Mouse (Mus musculus): ENCODE measurements around the gene Traf3ip1. TPM values are rescaled to one million over a fixed set of nuclear protein-coding genes. Genes with fewer than 3 reads are reported as not detected.

The Traf3ip1 gene
- polyA plus RNA-seq, 1 experiment, result 11.7 TPM

DNA sequence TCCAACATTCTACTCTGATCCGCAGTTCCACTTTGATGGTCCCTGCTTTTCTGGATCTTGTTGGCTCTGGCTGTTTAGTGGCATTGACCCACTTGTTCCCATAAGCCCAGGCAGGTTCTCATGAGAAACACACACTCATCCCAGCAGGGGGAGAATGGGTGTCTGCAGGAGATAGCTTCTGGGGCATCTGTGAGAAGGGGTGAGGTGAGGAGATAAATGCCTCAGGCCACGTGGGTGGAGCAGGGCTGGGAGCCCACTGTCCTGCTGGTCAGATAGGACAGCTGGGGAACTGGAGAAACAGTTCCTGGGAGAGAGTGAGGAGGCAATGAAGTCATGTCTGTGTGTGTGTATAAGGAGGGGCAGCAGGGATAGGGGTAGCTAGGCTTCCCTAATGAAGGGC is 39.0 kb downstream of the Traf3ip1 start:
- no peak for DNase-seq (ENCODE audit: low spot score)

DNA sequence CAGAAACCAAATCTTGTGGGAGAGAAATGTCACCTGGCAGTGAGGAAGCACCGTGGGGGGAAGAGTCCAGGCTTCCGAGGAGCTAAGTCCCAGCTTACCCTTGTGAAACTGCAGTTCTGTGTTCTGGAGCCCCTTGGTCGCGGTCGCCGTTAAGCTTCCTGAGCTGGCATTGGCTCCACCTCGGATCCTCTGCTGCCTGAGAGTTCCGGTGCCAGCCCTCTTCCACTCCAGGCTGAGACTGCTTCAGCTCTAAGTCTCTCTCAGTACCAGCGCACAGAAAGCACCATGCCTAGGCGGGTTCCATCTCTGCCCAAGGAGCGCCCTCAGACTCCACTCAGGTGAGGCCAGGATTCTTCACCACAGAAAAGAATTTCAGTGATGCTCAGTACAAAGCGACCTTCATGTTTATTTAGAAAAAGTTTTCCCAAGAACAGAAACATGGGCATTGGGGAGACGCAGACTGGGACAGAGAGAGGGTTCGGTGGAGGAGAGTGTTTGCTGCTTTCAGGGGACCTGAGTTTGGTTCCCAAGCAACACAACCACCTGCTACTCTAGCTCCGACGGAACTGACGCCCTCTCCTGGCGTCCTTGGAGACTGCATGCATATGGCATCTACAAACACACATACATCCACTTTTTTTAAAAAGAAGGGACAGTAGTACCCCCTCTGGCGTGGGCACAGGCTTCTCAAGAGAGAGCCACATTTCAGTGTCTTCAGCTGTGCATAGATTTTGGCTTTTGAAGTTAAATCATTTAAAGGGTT is 39.7 kb downstream of the Traf3ip1 start:
- no peak for DNase-seq (ENCODE audit: low spot score)

DNA sequence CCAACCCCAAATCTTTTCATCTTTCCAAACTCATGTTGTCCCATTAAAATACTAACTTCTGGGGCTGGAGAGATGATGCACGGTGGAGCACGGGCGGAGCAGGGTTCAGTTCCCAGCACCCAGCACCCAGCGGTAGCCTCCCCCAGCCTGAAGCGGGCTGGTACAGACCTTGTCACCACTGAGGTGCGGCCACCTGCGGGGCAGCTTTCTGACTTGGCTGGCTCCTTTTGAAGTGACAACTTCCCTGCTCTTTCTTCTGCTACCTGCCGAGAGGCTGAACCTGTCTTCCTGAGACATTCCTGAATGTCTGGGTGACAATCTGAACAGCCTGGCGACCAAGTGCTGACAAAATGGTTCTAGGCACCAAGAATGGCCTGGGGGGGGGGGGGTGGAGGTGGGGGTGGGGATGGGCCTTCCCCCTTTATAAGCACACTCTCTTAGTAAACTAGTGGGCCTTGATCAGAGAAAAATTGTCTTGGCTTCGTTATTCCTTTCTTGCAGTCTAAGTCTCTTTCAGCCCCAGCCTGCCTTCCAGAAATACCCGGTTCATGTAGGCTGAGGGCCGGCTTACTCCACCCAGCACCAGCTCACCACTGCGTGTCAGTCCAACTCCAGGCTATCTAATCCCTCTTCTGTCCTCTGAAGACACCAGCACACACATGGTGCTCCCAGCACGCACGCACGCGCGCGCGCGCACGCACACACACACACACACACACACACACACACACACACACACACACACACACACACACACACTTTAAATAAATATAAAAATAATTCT is 43.5 kb downstream of the Traf3ip1 start:
- DNase-seq (ENCODE audit: low spot score), result no peak

DNA sequence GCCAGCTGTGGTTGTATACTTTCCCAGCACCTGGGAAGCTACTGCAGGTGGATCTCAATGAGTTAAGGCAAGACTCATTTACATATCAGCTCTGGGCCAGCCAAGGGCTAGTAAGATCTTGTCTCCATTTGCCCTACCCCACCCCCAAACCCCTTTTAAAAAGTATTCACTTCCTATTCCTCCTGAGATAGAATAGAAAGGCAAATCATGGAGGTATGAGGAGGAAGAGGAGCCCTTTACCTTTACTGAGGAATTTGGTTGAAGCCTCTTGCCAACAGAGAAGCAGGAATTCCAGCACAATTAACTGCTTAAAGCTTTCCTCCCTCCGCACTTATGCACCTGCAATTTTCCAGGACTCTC is 44.1 kb downstream of the Traf3ip1 start:
- DNase-seq (ENCODE audit: low spot score), result no peak

DNA sequence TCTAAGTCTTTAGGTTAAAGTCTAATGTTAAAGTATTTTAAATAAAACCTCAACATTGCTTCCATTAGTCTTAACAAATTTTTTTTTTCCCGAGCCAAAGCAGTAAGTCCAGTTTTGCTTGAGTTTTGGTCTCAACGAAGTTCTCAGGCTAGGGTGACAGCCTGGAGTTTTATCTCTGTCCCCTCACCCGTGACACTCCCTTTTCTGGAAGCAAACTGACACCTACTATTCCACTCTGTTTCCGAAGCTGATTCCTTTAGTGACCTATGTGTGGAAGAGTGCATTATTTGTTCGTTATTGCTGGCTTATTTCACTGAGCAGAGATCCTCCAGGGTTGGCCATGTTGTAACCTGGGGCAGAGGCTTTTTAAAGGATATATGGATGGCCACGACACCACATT is 44.8 kb downstream of the Traf3ip1 start:
- no peak for DNase-seq (ENCODE audit: low spot score)

DNA sequence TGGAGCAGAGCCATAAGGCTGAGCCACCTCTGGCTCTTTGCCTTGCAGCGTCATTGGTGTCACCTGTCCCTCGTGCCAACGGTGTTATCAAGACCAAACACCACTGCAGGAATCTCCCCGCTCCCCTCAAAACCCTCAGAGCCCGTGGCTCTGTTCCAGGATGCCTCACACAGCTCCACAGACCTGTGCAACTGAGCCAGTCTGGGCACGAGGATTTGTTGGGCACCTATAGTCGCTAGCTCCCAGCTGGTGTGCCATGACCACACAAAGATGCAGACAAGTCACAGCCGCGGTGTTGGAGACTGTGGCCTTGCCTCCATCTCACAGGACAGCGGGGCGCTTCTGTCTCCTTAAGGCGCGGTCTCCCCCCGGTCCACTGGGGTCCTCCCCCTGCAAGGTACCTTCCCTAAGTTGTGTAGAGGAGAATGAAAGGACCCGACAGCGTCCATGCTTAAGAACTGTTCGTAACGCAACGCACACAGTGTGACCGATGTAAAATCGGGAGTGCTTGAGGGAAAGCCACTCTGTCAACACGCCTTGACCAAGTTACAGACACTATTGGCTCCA is 45.3 kb downstream of the Traf3ip1 start:
- DNase-seq (ENCODE audit: low spot score), result peak; percentile 29

DNA sequence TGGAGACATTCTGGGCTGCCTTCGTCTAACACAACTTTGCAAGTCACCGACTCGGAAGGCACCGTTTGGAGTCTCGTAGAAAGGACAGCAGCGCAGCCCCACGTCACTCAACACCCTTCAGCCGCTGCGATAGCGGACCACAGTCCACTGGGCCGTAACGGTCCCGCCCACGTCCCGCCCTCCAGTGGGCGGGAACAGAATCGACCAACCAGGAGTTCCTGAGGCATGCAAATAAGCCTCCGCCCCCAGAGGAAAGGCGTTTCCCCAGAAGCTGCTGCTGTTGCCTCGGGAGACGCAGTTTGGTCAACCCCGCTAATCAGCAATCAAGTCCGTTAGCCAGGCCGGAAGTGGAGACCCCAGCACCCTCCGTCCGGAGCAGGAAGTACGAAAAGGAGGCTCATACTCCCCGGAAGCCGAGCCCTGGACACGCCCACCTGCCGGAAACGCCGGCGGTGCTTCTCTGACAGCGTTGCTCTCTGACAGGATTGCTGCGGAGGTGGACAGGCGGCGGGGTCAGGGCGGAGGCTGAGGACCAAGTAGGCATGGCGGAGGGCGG is 45.9 kb downstream of the Traf3ip1 start, which contains the start of gene Asb1:
TSS of gene Asb1 (plus strand) at position 274 of the 556 bp plus-strand sequence.
- peak; percentile 76 for DNase-seq (ENCODE audit: low spot score)

DNA sequence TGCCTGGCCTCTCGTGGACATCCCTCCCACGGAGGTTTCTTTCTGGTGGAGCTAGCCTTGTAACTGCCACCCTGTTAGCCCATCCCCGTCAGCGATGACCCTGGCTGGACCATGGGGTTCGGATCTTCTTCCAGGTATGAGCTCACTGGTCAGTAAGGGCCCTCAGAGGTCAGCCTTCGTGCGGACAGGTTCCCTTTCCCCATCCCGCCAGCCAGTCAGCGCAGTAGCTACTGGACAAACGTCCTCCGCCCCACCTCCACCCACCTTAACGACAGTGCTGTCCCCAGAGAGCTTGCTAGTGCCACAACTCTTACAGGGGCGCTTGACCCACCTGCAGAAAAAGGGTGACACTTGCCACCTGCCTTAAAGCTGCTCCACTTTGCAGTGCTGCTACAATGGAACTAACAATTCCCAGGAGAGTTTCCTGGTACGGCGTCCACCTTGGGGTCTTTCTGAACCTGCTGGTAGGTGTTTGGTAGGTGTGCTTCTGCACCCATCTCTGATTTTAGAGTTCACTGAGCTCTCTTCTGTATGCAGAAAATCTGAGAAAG is 46.7 kb downstream of the Traf3ip1 start:
- DNase-seq (ENCODE audit: low spot score), result no peak

DNA sequence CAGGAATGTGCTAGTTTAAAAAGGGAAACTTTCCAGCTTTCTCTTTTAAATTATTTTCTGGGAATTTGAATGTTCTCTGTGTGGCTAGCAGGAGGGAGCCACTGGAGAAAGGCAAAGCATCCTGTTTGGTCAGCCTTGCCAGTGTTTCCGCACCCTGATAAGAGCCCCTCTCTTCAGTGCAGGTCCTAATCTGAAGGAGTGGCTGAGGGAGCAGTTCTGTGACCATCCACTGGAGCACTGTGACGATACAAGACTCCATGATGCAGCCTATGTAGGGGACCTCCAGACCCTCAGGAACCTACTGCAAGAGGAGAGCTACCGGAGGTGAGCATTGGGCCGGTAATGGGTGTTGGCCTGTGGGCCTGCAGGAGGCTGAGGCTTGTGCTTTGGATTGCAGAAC is 49.5 kb downstream of the Traf3ip1 start:
- DNase-seq (ENCODE audit: low spot score), result no peak

DNA sequence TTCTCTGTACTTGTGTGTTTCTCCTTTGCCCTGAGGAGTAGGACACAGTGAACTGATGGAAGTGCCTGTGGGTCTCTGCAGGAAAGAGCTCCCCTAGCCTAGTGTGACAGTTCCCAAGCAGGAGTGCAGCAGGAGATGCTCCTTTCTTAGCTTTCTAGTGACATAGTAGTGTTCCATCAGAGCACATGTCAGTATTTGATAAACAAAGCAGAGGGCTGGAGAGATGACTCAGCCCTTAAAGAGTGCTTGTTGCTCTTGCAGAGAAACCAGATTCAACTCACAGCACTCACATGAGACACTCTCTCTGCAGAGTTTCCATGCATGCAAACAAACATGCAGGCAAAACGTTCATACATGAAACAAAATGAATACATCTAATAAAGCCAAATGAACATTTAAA is 50.8 kb downstream of the Traf3ip1 start:
- DNase-seq (ENCODE audit: low spot score), result no peak

DNA sequence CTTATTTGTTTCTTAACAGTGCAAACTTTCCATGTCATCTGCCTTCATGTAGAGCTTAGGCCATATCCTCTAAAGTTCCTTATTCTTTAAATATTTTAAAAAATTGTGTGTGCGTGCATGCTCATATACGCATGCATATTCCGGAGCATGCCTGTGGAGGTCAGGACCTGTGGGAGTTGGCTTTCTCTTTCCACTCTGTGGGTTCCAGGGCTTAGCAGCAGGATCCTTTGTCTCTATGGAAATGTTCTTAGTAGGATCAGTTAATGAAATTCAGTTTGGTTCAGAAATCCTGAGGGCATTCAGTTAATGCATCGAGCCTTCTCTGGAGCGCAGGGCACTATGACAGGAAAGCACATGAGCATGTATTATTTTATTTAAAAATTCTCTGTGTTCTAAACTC is 53.1 kb downstream of the Traf3ip1 start:
- no peak for DNase-seq (ENCODE audit: low spot score)

DNA sequence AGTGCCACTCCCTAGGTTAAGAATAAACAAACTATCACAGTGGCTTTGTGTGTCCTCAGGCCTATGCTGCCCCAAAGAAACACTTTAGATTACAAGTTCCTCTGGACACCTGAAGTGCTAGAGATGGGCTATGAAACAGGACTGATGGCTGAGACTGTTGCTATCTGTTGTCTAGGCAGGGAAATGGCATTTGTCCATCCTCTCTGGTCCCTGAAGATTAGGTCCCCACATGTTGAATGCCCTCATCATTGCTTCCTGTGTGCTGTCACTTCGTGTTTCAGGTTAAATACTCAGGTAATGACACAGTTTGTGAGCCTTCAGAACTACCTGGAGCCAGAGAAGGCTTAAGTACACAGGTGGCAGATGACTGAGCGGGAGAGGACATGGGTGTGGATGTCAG is 54.6 kb downstream of the Traf3ip1 start:
- DNase-seq (ENCODE audit: low spot score), result no peak

DNA sequence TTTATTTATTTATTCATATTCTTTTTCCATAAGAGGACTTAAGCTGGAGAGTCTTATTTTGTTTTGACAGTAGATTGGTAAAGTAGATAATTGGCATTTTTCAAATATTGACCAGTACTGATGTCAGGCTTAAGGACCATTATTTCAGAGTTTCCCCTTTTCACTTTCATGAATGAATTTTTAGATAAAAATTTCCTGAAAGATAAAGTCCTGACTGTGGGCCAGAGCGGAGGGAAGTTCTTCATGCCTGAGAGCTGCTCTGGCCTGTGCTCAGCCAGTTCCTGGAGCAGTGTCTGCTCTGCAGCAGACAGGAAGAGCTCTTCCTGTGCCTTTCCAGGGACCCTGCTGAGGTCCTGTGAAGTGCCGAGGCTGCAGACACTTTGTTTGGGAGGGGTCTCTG is 62.7 kb downstream of the Traf3ip1 start:
- DNase-seq (ENCODE audit: low spot score), result no peak

DNA sequence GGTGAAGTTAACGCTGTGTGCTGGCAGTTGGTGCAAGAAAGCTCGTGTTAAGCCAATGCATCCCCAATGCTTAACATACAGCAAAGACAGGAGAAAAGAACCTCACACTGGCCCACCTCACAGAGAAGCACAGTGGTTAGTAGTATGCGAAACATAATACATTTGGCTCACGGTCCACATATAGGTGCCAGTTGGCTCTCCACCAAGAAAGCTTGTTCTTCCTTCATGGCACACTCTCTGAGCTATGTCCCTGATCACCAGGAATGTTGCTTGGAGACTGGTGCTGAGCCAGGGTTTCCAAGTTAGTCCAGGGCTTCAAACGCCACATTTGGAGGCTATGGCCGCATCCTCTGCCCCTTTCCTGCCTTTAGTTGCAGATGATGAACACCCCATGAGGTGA is 66.8 kb downstream of the Traf3ip1 start:
- no peak for DNase-seq (ENCODE audit: low spot score)

DNA sequence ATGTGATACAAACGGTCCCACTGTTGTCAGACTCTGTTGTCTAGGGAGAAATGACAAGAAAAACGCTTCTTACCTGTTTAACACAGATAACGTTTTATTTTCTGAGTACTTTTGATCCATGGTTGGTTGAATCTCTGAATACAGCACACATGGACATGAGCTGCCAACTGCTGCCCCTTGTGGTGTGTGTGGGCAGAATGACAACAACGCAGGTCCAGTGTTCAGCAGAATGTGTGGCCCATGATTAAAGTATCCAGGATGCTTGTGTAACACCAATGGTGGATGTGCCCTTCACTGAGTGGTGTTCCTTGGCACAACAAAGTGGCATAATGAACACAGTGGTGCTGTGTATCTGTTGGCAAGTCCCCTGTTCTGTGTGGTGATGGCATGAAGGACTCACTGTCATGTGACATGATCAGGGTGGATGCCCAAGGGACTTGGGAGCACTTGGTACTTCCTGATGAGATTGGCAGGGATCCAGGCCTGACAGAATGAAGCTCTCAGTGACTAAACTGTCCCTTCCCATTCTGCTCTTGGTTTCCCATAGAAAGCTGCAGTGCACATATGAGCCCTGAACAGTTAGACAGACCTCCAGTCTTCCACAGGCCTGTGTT is 68.6 kb downstream of the Traf3ip1 start:
- DNase-seq (ENCODE audit: low spot score), result no peak

DNA sequence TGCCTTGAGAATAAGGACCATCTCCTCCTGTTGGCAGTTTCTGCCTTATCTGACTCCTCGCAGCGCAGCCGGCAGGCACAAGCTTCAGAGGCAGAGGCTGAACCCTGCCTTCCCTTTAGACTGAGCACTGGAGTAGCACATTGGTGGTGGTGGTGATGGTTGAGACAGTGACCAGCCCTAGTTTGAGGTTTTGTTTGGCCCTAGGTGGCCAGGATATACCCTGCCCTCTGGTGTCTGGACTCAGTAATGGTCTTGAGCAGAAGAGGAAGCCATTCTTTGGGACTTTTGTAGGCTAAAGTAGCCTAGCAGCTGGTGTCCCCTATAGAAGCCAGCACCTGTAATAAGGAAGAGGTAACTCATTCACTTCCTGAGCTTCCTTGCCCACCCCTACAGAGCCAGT is 69.6 kb downstream of the Traf3ip1 start:
- DNase-seq (ENCODE audit: low spot score), result no peak

DNA sequence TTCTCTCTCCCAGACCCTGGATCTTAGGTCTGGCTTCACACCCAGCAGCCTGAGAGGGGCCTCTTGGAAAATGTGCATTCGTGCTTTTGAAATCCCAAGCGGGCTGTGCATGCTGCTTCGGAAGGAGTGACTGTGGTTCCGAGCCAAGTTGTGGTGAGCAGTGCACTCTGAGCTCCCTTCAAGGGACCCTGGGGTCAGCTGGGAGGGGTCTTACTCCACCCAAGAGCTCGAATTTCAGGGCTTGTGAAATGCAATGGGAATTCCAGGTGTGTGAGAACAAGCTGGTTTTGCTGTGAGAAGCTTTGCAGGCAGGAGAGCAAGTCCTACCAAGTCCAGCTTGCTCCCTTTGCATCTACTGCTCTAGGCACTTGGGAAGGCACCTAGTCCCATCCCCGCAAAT is 70.2 kb downstream of the Traf3ip1 start:
- DNase-seq (ENCODE audit: low spot score), result no peak

DNA sequence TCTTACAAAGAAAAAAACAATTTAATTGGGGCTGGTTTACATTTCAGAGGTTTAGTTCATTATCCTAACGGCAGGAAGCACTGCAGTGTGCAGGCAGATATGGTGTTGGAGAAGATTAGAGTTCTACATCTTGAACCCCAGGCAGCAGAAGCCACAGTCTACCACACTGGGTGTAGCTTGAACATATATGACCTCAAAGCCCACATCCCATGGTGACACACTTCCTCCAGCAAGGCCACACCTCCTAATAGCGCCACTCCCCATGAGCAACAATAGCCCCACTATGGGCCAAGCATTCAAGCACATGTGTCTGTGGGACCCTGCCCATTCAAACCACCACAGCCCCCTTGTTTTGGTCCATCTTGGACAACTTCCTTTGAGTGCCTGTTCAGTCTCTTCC is 72.8 kb downstream of the Traf3ip1 start:
- DNase-seq (ENCODE audit: low spot score), result no peak

DNA sequence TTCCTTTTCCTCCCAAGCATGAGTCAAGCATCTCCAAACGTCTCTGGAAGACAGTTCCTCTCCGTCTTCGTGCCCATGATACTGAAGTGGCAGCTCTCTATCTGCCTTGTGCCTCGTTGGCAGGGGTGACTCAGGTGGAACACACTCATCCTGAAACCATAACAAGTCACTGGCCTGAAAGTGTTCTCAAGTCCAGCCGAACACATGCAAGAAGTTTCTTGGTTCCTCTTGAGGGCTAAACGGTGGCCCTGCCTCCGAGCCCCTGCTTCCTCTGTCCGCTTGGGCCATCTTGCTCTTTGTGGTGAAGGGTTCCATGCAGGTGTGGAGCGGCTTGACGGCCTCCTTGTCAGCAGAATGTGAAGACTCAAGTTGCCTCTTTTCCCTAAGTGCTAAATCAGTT is 78.0 kb downstream of the Traf3ip1 start:
- DNase-seq (ENCODE audit: low spot score), result no peak

DNA sequence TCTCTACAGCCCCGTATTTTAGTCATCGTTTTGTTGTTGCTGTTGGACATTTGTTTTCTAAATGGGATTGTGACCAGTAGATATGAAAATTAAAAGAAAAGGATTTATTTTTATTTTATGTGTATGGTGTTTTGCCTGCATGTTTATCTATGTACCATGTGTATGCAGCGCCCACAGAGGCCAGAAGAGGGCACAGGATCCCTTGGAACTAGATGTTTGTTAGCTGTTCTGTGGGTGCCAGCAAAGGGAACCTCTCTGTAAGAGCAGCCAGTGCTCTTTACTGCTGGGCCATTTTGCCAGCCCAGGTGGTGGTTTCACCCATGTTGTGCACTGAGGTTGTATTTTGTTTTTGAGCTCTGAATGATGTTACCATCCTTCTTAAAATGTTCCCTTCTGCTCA is 79.8 kb downstream of the Traf3ip1 start:
- no peak for DNase-seq (ENCODE audit: low spot score)

DNA sequence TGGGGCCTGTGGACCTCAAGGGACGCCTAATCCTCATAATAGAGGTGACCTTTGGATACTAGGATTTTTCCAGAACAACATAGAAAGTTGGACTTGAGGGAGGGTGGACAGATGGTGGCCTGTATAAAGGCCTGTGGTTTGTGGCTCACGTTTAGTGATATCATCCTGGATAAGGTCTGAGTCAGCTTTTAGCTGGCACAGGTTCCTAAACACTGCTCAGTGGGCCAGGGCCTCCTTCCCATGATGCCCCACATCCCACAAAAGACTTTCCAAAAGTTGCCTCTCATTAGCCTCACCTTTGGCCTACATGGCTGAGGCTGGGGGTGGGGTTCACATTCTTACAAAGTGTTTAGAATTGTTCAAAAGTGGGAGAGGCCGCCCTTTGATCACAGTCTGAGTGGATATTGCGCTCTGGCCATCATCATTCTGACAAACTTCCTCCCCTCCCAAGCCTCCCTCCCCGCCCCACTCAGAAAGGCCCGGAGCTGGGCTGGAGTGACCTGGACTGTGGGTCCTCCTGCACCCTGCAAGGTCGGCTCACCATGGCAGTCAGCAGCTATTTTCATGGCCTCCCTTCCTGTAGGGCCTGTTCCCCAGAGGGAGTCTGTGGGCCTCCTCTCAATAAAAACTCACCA is 83.6 kb downstream of the Traf3ip1 start:
- no peak for DNase-seq (ENCODE audit: low spot score)

All from urinary bladder, adult 2 months (tissue).